Mouse (Mus musculus) cortical plate, adult 2 months (tissue): ENCODE data around the gene Tnp2. TPM values are rescaled to one million over a fixed set of nuclear protein-coding genes. Genes with fewer than 3 reads are reported as not detected.

Source experiments
- H3K27ac ChIP-seq: fragments of 200-500 bp; 2 replicates; pipeline ENCODE4 v1.5.1; 2012; ENCODE audit warnings: low read length, control low read depth, inconsistent platforms; ENCODE audit not compliant: insufficient read depth
- H3K4me1 ChIP-seq: fragments of 200-500 bp; 2 replicates; pipeline ENCODE4 v1.6.1; 2011; ENCODE audit warnings: low read length; ENCODE audit not compliant: control insufficient read depth, insufficient read depth
- H3K4me3 ChIP-seq: fragments of 200-500 bp; 2 replicates; pipeline ENCODE4 v1.5.1; 2011; ENCODE audit warnings: mild to moderate bottlenecking, low read length, control low read depth; ENCODE audit not compliant: insufficient read depth
- CTCF ChIP-seq: fragments of 200-500 bp; IDR thresholded peaks from 2 replicates; pipeline ENCODE4 v1.5.1; 2011; ENCODE audit warnings: mild to moderate bottlenecking, control low read depth, low read length; ENCODE audit not compliant: insufficient read depth; ENCODE audit errors: extremely low read depth
- POLR2A ChIP-seq: fragments of 200-500 bp; IDR thresholded peaks from 2 replicates; pipeline ENCODE4 v1.6.1; 2011; ENCODE audit warnings: mild to moderate bottlenecking, low read length, control low read depth; ENCODE audit not compliant: insufficient read depth; ENCODE audit errors: extremely low read depth
- polyA plus RNA-seq: library from polyadenylated mRNA; depleted of rRNA; stranded (reverse); fragments of >200 nt; gene quantifications from 2 replicates; pipeline ENCODE4 v1.2.3, GENCODE M21; 2012

The Tnp2 gene
- polyA plus RNA-seq, 1 experiment = not detected

DNA sequence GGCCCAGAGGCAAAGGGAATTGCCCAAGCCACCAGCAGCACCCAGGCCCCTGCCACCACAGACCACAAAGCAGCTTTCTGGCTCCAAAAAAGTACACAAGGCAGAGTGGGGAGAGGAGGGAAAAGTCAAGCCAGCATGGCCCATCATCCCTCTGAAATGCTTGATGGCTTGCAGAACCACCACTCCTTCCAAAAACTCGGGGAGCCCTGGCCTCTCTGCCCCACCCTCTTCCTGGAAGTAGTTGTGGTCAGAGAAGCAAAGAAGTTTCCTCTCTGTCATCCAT, 5.4 kb downstream of the Tnp2 start:
- Histone ChIP-seq H3K4me1 (no peaks in the 10 kb centered on the region), H3K4me3 (no peak overlapping the region), H3K27ac (no peak overlapping the region)
- TF ChIP-seq POLR2A (no peak), CTCF (no peak)

- no peaks in the 10 kb centered on the region for H3K4me1 ChIP-seq
- no peak overlapping the region for H3K27ac ChIP-seq
- no peak overlapping the region for H3K4me3 ChIP-seq
- TF ChIP-seq POLR2A (no peak), CTCF (no peak)
Observed at GRCm38 (mm10) chr16:10782377-10783151, 5.9 kb downstream of the Tnp2 start.

DNA sequence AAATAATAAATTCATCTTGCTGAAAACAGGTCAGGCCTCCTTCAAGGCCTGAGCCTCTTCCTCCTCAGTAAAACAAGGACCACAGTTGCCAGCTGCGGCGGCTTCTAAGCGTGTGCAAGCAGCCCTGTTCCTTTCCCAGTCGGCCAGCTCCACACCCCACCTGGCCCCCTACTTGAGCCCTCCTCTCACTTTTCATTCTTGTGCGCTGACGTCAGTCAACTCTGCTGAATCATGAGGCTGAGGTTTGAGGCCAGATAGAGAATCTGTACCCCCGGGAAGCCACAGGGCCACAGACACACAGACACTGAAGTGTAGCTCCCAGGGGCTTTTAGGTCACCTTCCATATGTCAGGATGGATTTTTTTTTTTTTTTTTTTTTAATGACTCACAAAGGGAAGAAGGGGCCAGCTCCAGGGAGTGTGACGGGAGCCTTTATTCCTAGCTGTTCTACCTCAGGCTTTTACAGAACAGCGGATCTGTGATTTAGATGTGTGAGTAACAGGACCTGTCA, 6.5 kb downstream of the Tnp2 start:
- Histone ChIP-seq H3K4me1 (no peaks in the 10 kb centered on the region), H3K27ac (no peak overlapping the region), H3K4me3 (no peak overlapping the region)
- TF ChIP-seq CTCF = no peak
- no peak for TF ChIP-seq POLR2A

DNA sequence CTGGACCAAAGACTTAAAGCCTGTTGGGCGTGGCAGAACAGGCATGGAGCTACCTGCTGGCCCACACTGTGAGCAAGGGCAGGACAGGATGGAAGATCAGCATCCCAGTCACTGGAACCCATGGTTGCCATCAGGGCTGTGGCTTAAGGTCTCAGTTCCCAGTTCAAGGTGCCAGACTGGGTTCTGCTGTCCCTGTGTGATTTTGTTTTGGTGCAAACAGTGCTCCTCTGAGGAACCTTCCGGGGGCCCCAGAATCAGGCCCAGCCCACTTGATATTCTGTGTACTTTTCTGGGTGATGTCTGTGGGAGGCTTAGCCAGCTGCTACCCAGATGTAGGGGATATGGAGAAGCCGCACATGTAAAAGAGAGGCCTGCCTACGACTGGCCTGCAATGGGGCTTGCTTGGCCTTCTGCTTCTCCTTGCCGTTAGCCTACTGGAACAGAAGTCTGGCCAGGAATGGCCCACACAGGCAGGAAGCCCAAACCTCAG, 7.8 kb downstream of the Tnp2 start:
- TF ChIP-seq POLR2A (no peak), CTCF (no peak)
- Histone ChIP-seq H3K27ac (no peak overlapping the region), H3K4me1 (no peaks in the 10 kb centered on the region), H3K4me3 (no peak overlapping the region)

- TF ChIP-seq POLR2A (no peak), CTCF (no peak)
- Histone ChIP-seq H3K27ac (no peak overlapping the region), H3K4me3 (no peak overlapping the region), H3K4me1 (no peaks in the 10 kb centered on the region)
Observed at GRCm38 (mm10) chr16:10777579-10778160, 10.8 kb downstream of the Tnp2 start.

GRCm38 (mm10) chr16:10776322-10776721, 12.1 kb downstream of the Tnp2 start:
- no peaks in the 10 kb centered on the region for H3K4me1 ChIP-seq
- TF ChIP-seq CTCF (no peak), POLR2A (no peak)
- no peak overlapping the region for H3K4me3 ChIP-seq
- no peak overlapping the region for H3K27ac ChIP-seq

DNA sequence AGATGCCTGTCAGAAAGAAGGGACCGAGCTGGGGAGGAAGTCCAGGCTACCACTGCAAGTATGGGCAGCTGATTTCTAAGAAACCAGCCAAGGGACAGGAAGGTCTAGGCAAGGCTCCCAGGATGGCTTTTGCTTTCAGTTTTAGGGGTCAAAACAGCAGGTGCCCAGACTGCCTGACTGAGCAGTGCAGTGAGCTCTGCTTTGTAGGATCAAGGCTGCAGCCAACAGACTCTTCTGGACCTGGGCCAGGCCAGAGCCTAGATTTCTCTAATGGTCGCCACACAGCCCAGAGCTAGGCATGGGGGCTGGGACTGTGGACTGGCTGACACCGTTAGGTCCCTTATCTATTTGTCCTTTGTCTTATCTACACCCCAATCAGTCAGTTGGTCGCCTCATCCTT, 13.7 kb downstream of the Tnp2 start:
- TF ChIP-seq POLR2A (no peak), CTCF (no peak)
- H3K27ac ChIP-seq = no peak overlapping the region
- H3K4me1 ChIP-seq = no peaks in the 10 kb centered on the region
- no peak overlapping the region for H3K4me3 ChIP-seq

- no peak for TF ChIP-seq CTCF
- Histone ChIP-seq H3K4me3 (no peak overlapping the region), H3K4me1 (no peaks in the 10 kb centered on the region), H3K27ac (no peak overlapping the region)
Observed at GRCm38 (mm10) chr16:10773543-10773942, 14.9 kb downstream of the Tnp2 start.

- Histone ChIP-seq H3K4me3 (no peak overlapping the region), H3K4me1 (no peaks in the 10 kb centered on the region), H3K27ac (no peak overlapping the region)
- TF ChIP-seq POLR2A (no peak), CTCF (no peak)
Observed at GRCm38 (mm10) chr16:10771769-10772510, 16.5 kb downstream of the Tnp2 start.

GRCm38 (mm10) chr16:10770531-10771325, 17.7 kb downstream of the Tnp2 start:
- Histone ChIP-seq H3K27ac (no peak overlapping the region), H3K4me1 (no peaks in the 10 kb centered on the region), H3K4me3 (no peak overlapping the region)
- TF ChIP-seq CTCF = no peak
- no peak for TF ChIP-seq POLR2A
